Mouse (Mus musculus) brain, embryonic 14.5 days (tissue): ENCODE data around the gene Aox2.

ENCODE experiments used
- CTCF ChIP-seq: fragments of 200-500 bp; IDR thresholded peaks from 2 replicates; pipeline ENCODE4 v1.5.1; 2012; ENCODE audit warnings: inconsistent platforms, mild to moderate bottlenecking, moderate library complexity, borderline replicate concordance; ENCODE audit not compliant: insufficient read depth, insufficient read length; ENCODE audit errors: extremely low read depth
- POLR2A ChIP-seq: fragments of 200-500 bp; IDR thresholded peaks from 2 replicates; pipeline ENCODE4 v1.6.1; 2012; ENCODE audit warnings: mild to moderate bottlenecking, inconsistent platforms, borderline replicate concordance; ENCODE audit not compliant: poor library complexity, insufficient read depth, insufficient read length, severe bottlenecking; ENCODE audit errors: extremely low read depth

GRCm38 (mm10) chr1:58391421-58392267 is 113.5 kb downstream of the Aox2 start:
- TF ChIP-seq CTCF (no peak), POLR2A (no peak)
